Mouse (Mus musculus) brain, adult 10 weeks (tissue): ENCODE results near the gene Dpysl4. TPM values are rescaled to one million over a fixed set of nuclear protein-coding genes. Genes with fewer than 3 reads are reported as not detected.

Experiments used
- polyA plus RNA-seq: library from polyadenylated mRNA; stranded (reverse); fragments of 350-450 nt; fragmentation: Illumina TruSeq; extraction: RNeasy Lipid Tissue Mini Kit (QIAGEN cat#74804); gene quantifications from one replicate; pipeline ENCODE4 v1.2.3, GENCODE M21; 2015; ENCODE audit warnings: low read depth, low replicate concordance

Gene Dpysl4
- polyA plus RNA-seq: 32.9 TPM

DNA sequence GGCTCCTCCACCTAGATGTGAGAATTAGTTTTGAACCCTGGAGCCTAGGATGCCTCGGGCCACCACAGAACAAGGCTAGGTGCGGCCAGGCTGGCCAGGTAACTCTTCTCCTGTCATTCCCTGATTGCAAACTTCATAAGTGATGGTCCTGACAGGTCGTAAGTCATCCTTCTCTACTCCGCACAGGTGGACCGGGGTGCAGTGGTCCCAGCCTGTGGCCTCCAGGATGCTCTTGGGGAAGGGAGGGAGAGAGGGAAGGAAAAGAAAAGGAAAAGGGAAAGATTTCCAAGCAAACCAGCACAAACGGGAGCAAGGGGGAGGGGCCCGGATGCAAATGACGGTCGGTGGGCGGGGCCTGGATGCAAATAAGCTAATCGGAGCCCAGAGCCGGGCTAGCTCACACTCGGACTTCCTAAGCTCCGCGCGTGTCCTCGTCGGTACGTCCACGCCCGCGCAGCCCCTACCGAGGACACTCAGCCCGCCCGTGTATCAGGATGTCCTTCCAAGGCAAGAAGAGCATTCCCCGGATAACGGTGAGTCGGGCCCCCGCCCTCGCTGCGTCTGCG is at the start of gene Dpysl4:
TSS of gene Dpysl4 (plus strand) at position 373 of the 566 bp plus-strand sequence.

Other genes with a start within 250 kb of the Dpysl4 start
- gene Ppp2r2d, start 239.9 kb upstream of the Dpysl4 start, polyA plus RNA-seq: 95.6 TPM
- gene Mapk1ip1, start 239.7 kb upstream of the Dpysl4 start, polyA plus RNA-seq: 39.7 TPM
- 279 TPM for gene Bnip3, start 176.5 kb upstream of the Dpysl4 start, polyA plus RNA-seq
- gene Jakmip3, start 145.3 kb upstream of the Dpysl4 start, polyA plus RNA-seq: 28.0 TPM
- 6.3 TPM for gene Lrrc27, start 127.0 kb downstream of the Dpysl4 start, polyA plus RNA-seq
- 154 TPM for gene Stk32c, start 127.3 kb downstream of the Dpysl4 start, polyA plus RNA-seq
- 11.9 TPM for gene Pwwp2b, start 162.5 kb downstream of the Dpysl4 start, polyA plus RNA-seq